Comparison of ENCODE assay signal across 23 mouse cellular contexts in genomic region chr2:172462813-172463212, GRCm38 (mm10). TPM values are rescaled to one million over a fixed set of nuclear protein-coding genes. Genes with fewer than 3 reads are reported as not detected.
A peak's percentile ranks its signal among the peaks of the same experiment; 100 is the strongest.
DNase-seq lines count a peak whose midpoint lies in the region; ATAC-seq lines count a peak whose summit lies in the region.
"Had no signal": no experiment of that assay in that cellular context is flagged by ENCODE, and none has a peak within 500 bp of the region (broad histone marks: within the 10 kb centered on the region; RNA-seq: fewer than 3 reads in every experiment).

No protein-coding gene starts in this region.

- no peak for ATAC-seq in cerebellum, adult (ENCODE audit: insufficient number of reproducible peaks, low FRiP score, low TSS enrichment)
- ATAC-seq: CD4-positive, CD25-positive, alpha-beta regulatory T cell, adult 4 months; forebrain, embryonic 13.5 days; forebrain, embryonic 15.5 days; forebrain, postnatal 0 days had no signal

- H3K9me3 ChIP-seq in heart, embryonic 10.5 days, result no peaks in the 10 kb centered on the region
- H3K9me3 ChIP-seq: forebrain, embryonic 13.5 days; forebrain, embryonic 15.5 days; G1E had no signal

- no peaks in the 10 kb centered on the region for H3K27me3 ChIP-seq in heart, embryonic 10.5 days (ENCODE audit: insufficient read depth, poor library complexity, severe bottlenecking)
- H3K27me3 ChIP-seq: CH12.LX; forebrain, embryonic 13.5 days; forebrain, embryonic 15.5 days had no signal

- H3K4me1 ChIP-seq in heart, embryonic 10.5 days, result peaks cover 16% of the 10 kb centered on the region; the same call in 1 of the 2 replicates

- peaks cover 69% of the 10 kb centered on the region for H3K36me3 ChIP-seq in heart, embryonic 10.5 days

- H3K4me3 ChIP-seq in heart, embryonic 10.5 days, result no peak overlapping the region
- H3K4me3 ChIP-seq: forebrain, embryonic 13.5 days; forebrain, embryonic 15.5 days had no signal

- intact Hi-C loops in gastrocnemius, postnatal 14 days (cut with DNase I; ENCODE audit: low total_unique reads), result no loop called here

- 90% methylated on average over 4 of the region's 4 CpGs for WGBS in heart, embryonic 10.5 days

- peak; percentile 39 for DNase-seq in gastrocnemius, adult 18-20 months (ENCODE audit: low spot score)
- DNase-seq in gastrocnemius, postnatal 14 days, result no peak
- DNase-seq in 3T3-L1 (ENCODE audit: low read depth, low spot score) (peak; percentile 48), NIH3T3 (ENCODE audit: low read depth) (peak; percentile 55)
- DNase-seq in heart, embryonic 10.5 days (ENCODE audit: low spot score), result no peak
- DNase-seq: adrenal gland, adult 2 months; adrenal gland, postnatal 10 days; adrenal gland, postnatal 25 days; B cell, adult 2 months; cerebellum, adult 11-12 months; cerebellum, adult 9-10 months; cerebellum, postnatal 10 days; forebrain, postnatal 0 days had no signal

- H3K27ac ChIP-seq in heart, embryonic 10.5 days, result no peak overlapping the region
- H3K27ac ChIP-seq: forebrain, embryonic 13.5 days; forebrain, embryonic 15.5 days had no signal

RNA-seq across cellular contexts. Expression of gene Gcnt7, which starts 4.4 kb away (rescaled TPM):
- total RNA-seq in gastrocnemius, adult 18-20 months (2021), result not detected
- total RNA-seq in gastrocnemius, postnatal 14 days (2021), result not detected
- 1.4 and 1.8 TPM in 2 replicates for polyA plus RNA-seq in heart, embryonic 10.5 days (2016; fragmentation: Nextera tagmentation; extraction: Ambion mirVana)
- total RNA-seq: adrenal gland, adult 2 months; adrenal gland, postnatal 10 days; adrenal gland, postnatal 25 days; adrenal gland, postnatal 4 days; forebrain, postnatal 0 days had no signal
- polyA plus RNA-seq: adrenal gland, adult 2 months; brain, embryonic 14.5 days; cerebellum, adult 2 months; cortical plate, adult 2 months; G1E had no signal

RNA-seq across cellular contexts. Expression of gene Fam209, which starts 9.5 kb away (rescaled TPM):
- total RNA-seq in gastrocnemius, adult 18-20 months (2021), result under 1 TPM in 1 of 2 experiments, not detected in 1; 0.34 TPM
- under 1 TPM in 1 of 2 experiments, not detected in 1; 0.58 TPM for total RNA-seq in gastrocnemius, postnatal 14 days (2021)
- not detected in 2 replicates for polyA plus RNA-seq in heart, embryonic 10.5 days (2016; fragmentation: Nextera tagmentation; extraction: Ambion mirVana)
- total RNA-seq: adrenal gland, adult 2 months; G1E had no signal
- polyA plus RNA-seq: cerebellum, adult 2 months; cortical plate, adult 2 months; G1E had no signal

RNA-seq across cellular contexts. Expression of gene Rtf2, which starts 22.5 kb away (rescaled TPM):
- total RNA-seq in gastrocnemius, adult 18-20 months (2021), result 10 to 100 TPM; 27.9 to 30.8 TPM
- 10 to 100 TPM; 30.8 to 32.9 TPM for total RNA-seq in gastrocnemius, postnatal 14 days (2021)
- 56.0 and 66.0 TPM in 2 replicates for polyA plus RNA-seq in heart, embryonic 10.5 days (2016; fragmentation: Nextera tagmentation; extraction: Ambion mirVana)

Comparison
In these comparisons a context has a peak if more than half of its experiments do, and no peak if none do; other contexts are left out.
1. DNase-seq: peak in gastrocnemius, adult 18-20 months (single experiment), 3T3-L1 (single experiment) and NIH3T3 (single experiment); none in gastrocnemius, postnatal 14 days (single experiment) and heart, embryonic 10.5 days (single experiment).